Mouse (Mus musculus) E14TG2a.4 (cell line): ENCODE results near the gene Slc4a1.

Experiments used
- CTCF ChIP-seq: conservative IDR thresholded peaks from 2 replicates; pipeline ENCODE4 v1.5.1; 2014; ENCODE audit warnings: low read length
- POU5F1 ChIP-seq: IDR thresholded peaks from 2 replicates; pipeline ENCODE4 v1.6.1; 2014; ENCODE audit warnings: low read length, borderline replicate concordance

GRCm38 (mm10) chr11:102382794-102383193 lies 16.8 kb upstream of the Slc4a1 start:
- TF ChIP-seq CTCF (no peak), POU5F1 (no peak)
